Mouse (Mus musculus) urinary bladder, adult 2 months (tissue): ENCODE data around the gene Dhx8. TPM values are rescaled to one million over a fixed set of nuclear protein-coding genes. Genes with fewer than 3 reads are reported as not detected.

ENCODE experiments used
- DNase-seq: peaks from one replicate; pipeline ENCODE4 v3.0.0; 2022; ENCODE audit warnings: low spot score
- polyA plus RNA-seq: library from polyadenylated mRNA; depleted of rRNA; stranded (reverse); fragments of >200 nt; gene quantifications from 2 replicates; pipeline ENCODE4 v1.2.3, GENCODE M21; 2012

The Dhx8 gene
- polyA plus RNA-seq, 1 experiment: 14.7 TPM

DNA sequence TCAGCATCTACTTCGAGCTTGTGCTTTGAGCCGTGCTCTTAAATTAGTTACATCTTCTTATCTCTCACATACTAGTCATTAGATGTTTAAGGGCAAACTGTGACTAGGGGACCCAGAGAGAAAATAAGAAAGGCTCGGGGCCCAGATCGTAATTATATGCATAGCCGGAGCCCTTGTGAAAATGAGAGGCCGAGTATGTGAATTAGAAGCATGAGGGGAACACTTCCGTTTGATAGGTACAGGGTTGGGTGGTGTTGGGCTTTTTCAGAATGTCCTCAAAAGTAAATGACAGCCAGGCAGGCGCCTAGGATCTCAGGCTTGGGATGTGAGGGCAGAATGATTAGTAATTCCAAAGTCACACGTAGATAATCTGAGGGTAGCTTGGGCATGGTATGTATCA lies 877 bp downstream of the Dhx8 start:
- no peak for DNase-seq

- DNase-seq: no peak
These were observed 23.9 kb downstream of the Dhx8 start for GRCm38 (mm10) chr11:101756616-101757015.

DNA sequence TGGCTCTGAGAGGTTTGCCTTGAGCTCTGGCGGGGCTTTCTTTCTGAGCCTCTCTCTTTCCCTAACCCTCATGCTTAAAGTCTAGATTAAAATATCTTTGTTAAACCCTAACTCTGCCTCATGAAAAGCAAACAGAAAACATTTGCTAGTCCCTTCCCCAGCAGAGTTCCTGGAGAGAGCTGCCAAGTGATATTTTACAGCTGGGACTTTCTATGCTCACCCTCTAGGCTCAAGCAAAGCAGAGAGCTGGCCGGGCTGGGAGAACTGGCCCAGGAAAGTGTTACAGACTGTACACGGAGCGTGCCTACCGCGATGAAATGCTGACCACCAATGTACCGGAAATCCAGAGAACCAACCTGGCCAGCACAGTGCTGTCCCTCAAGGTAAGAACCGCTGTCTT lies 24.6 kb downstream of the Dhx8 start:
- DNase-seq: no peak

- DNase-seq: no peak
These were observed 25.7 kb downstream of the Dhx8 start for GRCm38 (mm10) chr11:101758431-101758830.

- no peak for DNase-seq
These were observed 26.8 kb downstream of the Dhx8 start for GRCm38 (mm10) chr11:101759530-101759929.

DNA sequence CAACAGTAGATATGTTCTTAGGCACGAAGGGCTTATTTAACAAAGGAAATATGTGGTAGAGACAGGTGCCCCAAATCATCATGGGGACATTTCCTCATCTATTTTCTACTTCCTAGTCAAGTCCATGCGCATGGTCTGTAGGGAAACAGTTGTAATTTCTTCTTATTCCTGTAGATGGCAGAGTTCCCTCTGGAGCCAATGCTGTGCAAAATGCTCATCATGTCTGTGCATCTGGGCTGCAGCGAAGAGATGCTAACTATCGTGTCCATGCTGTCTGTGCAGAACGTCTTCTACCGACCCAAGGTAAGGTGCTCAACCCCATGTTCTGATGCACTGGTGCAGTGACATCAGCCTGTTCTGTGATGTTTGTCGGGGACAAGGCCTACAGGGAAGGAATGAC lies 31.0 kb downstream of the Dhx8 start:
- DNase-seq: no peak

DNA sequence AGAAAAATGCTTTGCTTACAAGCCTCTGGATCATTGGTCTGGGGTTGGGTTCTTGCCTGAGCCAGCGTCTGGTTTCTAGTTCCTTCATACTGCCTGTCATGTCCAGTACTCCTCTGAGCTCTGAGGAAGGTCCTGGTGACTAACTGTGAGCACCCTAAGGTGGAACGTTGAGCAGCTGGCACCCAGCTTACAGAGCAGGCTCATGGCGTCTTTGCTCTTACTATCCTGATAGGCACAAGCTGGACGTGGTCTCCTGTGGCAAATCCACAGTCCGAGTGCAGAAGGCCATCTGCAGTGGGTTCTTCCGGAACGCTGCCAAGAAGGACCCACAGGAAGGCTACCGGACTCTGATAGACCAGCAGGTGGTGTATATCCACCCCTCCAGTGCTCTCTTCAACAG lies 31.8 kb downstream of the Dhx8 start:
- no peak for DNase-seq

GRCm38 (mm10) chr11:101767326-101767725 lies 34.6 kb downstream of the Dhx8 start:
- DNase-seq: no peak

DNA sequence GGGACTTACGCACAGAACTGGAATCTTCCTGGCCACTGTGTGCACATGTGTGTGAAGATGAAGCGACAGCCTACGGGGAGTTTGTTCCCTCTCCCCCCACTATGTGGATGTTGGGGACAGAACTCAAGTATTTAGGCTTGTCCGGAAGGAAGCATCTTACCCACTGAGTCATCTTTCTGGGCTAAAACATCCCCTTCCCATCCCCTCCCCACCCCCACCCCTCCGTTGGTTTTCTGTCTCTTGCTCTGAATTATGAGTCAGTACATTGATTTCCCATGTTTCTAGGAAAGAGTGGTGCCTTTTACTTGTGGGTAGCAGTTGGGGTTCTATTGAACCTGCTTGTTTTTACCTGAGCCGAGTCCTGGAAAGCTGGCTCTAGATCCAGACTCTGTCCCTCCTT lies 36.0 kb downstream of the Dhx8 start:
- DNase-seq: no peak

- no peak for DNase-seq
These were observed 37.5 kb downstream of the Dhx8 start for GRCm38 (mm10) chr11:101770266-101770665.

DNA sequence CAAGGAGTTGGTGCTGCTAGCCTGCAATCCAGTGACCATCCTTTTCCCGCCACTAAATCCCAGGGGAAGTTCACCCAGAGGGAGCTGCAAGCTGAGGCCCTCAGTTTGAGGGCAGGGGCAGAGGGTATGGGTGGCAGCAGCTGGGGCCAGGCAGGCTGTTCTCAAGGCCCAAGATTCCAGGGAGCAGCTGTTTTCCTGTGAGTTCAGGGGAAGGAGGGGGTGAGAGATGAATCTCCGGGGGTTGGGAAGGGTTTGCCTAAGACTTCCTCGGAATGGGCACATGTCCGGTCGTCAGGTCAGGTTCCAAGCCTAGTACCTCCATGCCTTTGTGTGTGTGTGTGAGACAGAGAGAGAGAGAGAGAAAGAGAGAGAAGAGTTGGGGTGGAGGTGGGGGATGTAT lies 39.3 kb downstream of the Dhx8 start:
- no peak for DNase-seq

DNA sequence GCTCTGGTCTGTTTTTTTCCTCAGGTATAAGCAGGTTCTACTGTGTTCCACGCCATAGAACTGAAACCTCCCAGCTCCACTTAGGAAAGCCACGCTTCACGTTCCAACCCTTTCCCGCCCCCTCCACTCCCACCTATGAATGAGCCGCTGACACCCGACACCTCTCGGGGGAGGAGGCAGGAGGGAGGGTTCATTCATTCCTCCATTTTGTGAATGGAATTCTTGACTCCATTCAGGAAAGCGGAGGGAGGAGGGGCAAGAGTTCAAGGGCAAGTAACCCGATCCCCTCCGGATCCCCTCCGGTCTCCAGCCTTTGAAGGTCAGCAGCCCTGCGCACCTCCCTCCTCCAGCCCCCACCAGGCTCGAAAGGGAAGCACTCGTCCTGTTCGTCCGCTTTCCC lies 39.7 kb downstream of the Dhx8 start:
- DNase-seq: no peak

- no peak for DNase-seq
These were observed 44.1 kb downstream of the Dhx8 start for GRCm38 (mm10) chr11:101776846-101777245.

DNA sequence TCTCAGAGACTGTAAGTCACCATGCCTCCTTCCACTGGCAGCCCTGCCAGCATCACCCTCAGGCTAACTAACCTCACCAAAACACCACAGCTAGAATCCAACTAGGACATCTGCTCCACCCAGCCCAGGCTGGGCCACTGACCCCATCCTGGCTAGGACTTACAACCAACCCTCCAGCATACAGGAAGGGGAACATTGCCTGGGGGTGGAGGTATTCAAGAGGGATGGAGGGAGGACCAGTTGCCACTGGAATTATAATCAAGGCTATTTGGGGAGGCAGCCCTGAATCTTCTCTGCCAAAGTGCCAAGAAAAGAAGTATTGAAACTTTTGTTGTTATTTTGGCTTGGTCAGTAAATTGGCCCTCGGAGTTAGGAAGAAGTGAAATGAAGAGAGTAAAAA lies 50.4 kb downstream of the Dhx8 start:
- no peak for DNase-seq

DNA sequence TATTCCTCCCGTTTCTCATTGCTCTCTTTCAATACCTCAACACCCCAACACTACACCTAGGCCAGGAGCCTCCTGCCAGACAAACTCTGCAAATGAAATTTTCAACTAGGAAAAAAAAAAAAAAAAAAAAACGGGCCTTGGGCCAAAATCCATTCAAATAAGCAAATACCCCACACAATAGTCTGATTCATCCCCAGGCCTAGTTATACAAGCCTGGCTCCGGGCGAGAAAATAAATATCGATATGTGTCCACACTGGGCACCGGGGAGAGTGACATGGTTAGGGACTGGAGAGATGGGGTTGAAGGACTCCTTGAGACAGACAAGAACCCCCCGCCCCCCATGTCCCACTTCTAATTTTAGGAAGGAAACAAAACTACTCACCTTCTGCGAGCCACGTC lies 50.9 kb downstream of the Dhx8 start:
- DNase-seq: no peak

DNA sequence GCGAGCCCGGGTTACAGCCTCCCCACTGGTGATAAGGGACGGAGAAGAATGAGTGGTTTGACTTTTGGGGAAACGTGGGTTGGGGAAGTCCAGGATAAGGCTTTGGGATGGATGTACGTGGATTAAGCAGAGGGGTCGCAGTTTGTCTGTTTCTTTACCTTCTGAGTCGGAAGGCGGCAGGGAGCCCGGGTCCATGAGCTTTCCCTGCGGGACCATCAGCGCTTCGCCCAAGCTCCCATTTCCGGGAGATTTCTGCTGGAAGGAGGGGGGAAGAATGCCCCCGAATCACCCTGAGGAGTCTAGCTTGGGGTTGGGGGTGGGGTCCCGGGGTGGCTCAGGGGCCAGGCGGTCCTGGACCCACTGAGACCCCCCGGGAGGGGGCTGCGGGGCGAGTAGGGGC lies 51.4 kb downstream of the Dhx8 start:
- DNase-seq: no peak

DNA sequence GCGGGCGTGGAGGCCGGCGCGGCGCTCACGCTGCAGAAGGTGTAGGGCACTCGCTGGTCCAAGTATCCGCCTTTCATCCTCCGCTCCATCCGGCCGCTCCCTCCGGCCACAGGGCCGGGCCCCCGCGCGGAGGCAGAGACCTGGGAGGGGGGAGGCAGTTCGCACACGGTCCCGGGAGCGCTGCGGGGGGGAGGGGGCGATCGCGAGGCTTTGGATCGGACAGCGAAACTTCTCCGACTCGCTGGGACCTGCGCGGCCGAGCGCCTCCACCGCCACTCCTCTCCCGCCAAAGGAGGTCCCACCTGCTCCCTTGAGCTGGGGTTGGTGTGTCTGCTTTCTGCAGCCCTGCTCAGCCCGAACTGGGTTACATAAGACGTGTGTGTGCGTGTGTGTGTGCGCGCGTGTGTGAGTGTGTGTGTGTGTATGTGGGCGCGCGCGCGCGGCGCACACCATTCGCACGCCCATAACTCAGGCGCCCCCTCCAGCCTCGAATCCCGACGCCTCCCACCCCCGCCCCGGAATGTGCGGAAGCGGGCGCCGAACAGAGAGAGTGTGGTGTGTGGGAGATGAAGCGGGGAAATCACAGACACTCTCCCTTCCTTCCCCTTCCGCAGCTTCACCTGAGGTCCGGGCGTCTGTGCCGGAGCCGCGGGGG lies 51.9 kb downstream of the Dhx8 start:
- DNase-seq: no peak

- peak; percentile 31 for DNase-seq
These were observed 52.6 kb downstream of the Dhx8 start, which contains the start of gene Etv4 for GRCm38 (mm10) chr11:101785143-101785851. TSS of gene Etv4 (minus strand) at chr11:101785371.

- DNase-seq: no peak
These were observed 53.1 kb downstream of the Dhx8 start for GRCm38 (mm10) chr11:101785852-101786205.

GRCm38 (mm10) chr11:101786651-101787050 lies 53.9 kb downstream of the Dhx8 start:
- no peak for DNase-seq

DNA sequence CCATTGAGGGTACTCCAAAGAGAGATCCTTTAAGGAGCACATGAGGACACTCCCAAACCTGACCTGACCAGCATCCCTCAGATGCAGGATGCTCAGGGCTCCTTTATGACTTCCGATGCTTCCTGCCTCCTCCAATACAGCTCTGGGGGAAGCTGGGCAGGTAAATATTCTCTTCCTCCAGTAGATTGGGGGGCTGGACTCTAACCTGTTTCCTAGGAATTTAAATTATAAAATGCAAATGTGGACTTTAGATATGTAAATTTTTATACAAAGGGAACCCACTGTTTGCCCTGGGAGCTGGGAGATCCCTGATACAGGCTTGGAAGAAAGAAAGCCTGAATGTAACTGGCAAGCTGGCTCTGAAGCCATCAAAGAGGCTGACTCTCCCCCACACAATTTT lies 54.7 kb downstream of the Dhx8 start:
- no peak for DNase-seq

DNA sequence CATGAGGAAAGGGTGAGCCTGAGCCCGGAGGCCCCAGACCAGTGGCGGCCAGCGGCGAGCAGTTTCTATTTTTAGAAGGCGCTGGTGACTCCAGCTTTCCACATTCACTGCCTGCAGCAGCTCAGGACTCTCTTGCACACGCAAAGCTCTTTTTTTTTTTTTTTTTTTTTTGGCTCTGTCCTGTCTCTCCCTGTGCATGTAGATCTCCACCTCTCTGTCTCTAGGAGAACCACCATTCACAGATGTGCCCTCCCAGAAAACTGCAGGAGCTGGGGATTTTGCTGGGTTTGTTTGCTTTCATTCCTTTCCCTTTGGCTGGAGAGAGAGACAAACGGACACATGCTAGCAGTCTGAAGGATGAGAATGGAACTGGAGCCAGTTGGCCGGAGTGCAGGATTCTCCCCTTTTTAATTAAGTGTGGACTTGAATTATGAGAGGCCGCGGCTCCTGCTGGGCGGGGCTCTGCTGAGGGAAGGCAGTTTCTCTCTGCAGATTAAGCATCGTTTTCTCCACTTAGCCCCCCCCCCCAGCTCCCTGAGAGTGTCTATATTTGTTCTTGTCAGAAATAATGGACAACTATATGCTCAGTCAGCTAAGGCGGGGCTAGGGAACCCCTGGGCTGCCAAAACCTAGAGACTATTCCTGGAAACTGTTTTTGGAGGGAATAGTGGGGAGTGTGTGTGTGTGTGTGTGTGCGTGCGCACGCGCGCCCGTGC lies 58.2 kb downstream of the Dhx8 start:
- DNase-seq: no peak

DNA sequence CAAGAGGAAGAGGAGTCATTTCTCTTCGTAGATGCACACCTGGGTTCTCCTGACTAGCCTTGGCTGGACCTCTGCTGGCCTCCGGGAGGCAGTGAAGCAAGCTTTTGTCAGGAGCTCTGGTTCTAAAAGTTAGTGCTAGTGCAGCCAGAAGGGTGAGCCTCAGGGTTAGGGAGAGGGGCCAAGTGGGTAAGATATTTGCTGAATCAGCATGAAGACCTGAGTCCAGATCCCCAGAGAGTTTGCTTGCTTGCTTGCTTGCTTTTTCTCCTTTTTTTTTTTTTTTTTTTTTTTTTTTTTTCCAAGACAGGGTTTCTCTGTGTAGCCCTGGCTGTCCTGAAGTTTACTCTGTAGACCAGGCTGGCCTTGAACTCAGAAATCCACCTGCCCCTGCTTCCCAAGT lies 64.6 kb downstream of the Dhx8 start:
- no peak for DNase-seq
